Mouse (Mus musculus) liver, embryonic 14.5 days (tissue): ENCODE data around the gene Afap1.
A peak's percentile ranks its signal among the peaks of the same experiment; 100 is the strongest.

Source experiments
- CTCF ChIP-seq: IDR thresholded peaks from 2 replicates; pipeline ENCODE4 v1.5.1; 2016; ENCODE audit warnings: antibody characterized with exemption, low read depth, control low read depth
- EP300 ChIP-seq: IDR thresholded peaks from 2 replicates; pipeline ENCODE4 v1.6.1; 2016; ENCODE audit warnings: antibody characterized with exemption, low read depth

- TF ChIP-seq EP300 (no peak), CTCF (peak; percentile 81)
Measured at GRCm38 (mm10) chr5:35975681-35976080, 82.6 kb downstream of the Afap1 start.
